Mouse (Mus musculus): ENCODE measurements around the gene Meltf. TPM values are rescaled to one million over a fixed set of nuclear protein-coding genes. Genes with fewer than 3 reads are reported as not detected.

The Meltf gene
- polyA plus RNA-seq, 1 experiment from 2014 or later = 33.6 TPM

GRCm38 (mm10) chr16:31873721-31874120 lies 4.9 kb upstream of the Meltf start:
- 92% methylated on average over 8 of the region's 8 CpGs for WGBS
- Histone ChIP-seq H3K27me3 (replicated peaks) (no peaks in the 10 kb centered on the region), H3K36me3 (peaks cover 9% of the 10 kb centered on the region; the same call in 1 of the 2 replicates), H3K27ac (no peak overlapping the region), H3K4me3 (replicated peaks) (no peak overlapping the region), H3K4me1 (replicated peaks) (0 out of 2 replicates have a peak, but pooled peaks cover under 1% of the 10 kb centered on the region), H3K4me2 (replicated peaks) (no peak overlapping the region), H3K9me3 (no peaks in the 10 kb centered on the region), H3K9ac (no peak overlapping the region)
- no peak for ATAC-seq

GRCm38 (mm10) chr16:31875391-31875790 lies 3.2 kb upstream of the Meltf start:
- Histone ChIP-seq H3K27me3 (replicated peaks) (no peaks in the 10 kb centered on the region), H3K4me1 (replicated peaks) (0 out of 2 replicates have a peak, but pooled peaks cover 2% of the 10 kb centered on the region), H3K27ac (no peak overlapping the region), H3K9ac (no peak overlapping the region), H3K4me2 (replicated peaks) (no peak overlapping the region), H3K36me3 (0 out of 2 replicates have a peak, but pooled peaks cover 6% of the 10 kb centered on the region), H3K4me3 (replicated peaks) (no peak overlapping the region), H3K9me3 (no peaks in the 10 kb centered on the region)
- no peak for ATAC-seq
- 93% methylated on average over 4 of the region's 4 CpGs for WGBS

- Histone ChIP-seq H3K9me3 (no peaks in the 10 kb centered on the region), H3K4me1 (replicated peaks) (0 out of 2 replicates have a peak, but pooled peaks cover 2% of the 10 kb centered on the region), H3K36me3 (0 out of 2 replicates have a peak, but pooled peaks cover 4% of the 10 kb centered on the region), H3K4me2 (replicated peaks) (no peak overlapping the region), H3K27me3 (replicated peaks) (no peaks in the 10 kb centered on the region), H3K27ac (no peak overlapping the region), H3K4me3 (replicated peaks) (no peak overlapping the region), H3K9ac (no peak overlapping the region)
- 82% methylated on average over 10 of the region's 10 CpGs for WGBS
- no peak for ATAC-seq
Observed at GRCm38 (mm10) chr16:31876386-31876785, 2.2 kb upstream of the Meltf start.

- H3K9me3 ChIP-seq = no peaks in the 10 kb centered on the region
- WGBS = 59% methylated on average over 6 of the region's 6 CpGs
- no peaks in the 10 kb centered on the region for H3K36me3 ChIP-seq
- H3K4me2 ChIP-seq (replicated peaks) = no peak overlapping the region
- H3K9ac ChIP-seq = no peak overlapping the region
- ATAC-seq = no peak
- H3K4me1 ChIP-seq (replicated peaks) = peaks cover 2% of the 10 kb centered on the region; the same call in 1 of the 2 replicates
- no peaks in the 10 kb centered on the region for H3K27me3 ChIP-seq (replicated peaks)
- no peak overlapping the region for H3K27ac ChIP-seq
- H3K4me3 ChIP-seq (replicated peaks) = no peak overlapping the region
Observed at GRCm38 (mm10) chr16:31878052-31878451, 558 bp upstream of the Meltf start.

- H3K27me3 ChIP-seq (replicated peaks) = no peaks in the 10 kb centered on the region
- H3K4me1 ChIP-seq (replicated peaks) = peaks cover 2% of the 10 kb centered on the region; the same call in 1 of the 2 replicates
- H3K4me2 ChIP-seq (replicated peaks) = no peak overlapping the region
- no peak overlapping the region for H3K9ac ChIP-seq
- H3K36me3 ChIP-seq = no peaks in the 10 kb centered on the region
- no peak overlapping the region for H3K27ac ChIP-seq
- H3K9me3 ChIP-seq = no peaks in the 10 kb centered on the region
- no peak overlapping the region for H3K4me3 ChIP-seq (replicated peaks)
- 84% methylated on average over 8 of the region's 8 CpGs for WGBS
- no peak for ATAC-seq
Observed at GRCm38 (mm10) chr16:31880146-31880840, 1.7 kb downstream of the Meltf start.

GRCm38 (mm10) chr16:31882381-31882908 lies 3.8 kb downstream of the Meltf start:
- WGBS = 69% methylated on average over 9 of the region's 9 CpGs
- no peak overlapping the region for H3K4me2 ChIP-seq (replicated peaks)
- no peak for ATAC-seq

GRCm38 (mm10) chr16:31883302-31883701 lies 4.7 kb downstream of the Meltf start:
- Histone ChIP-seq H3K27ac (no peak overlapping the region), H3K27me3 (replicated peaks) (no peaks in the 10 kb centered on the region), H3K9me3 (no peaks in the 10 kb centered on the region), H3K4me1 (replicated peaks) (peaks cover 2% of the 10 kb centered on the region; the same call in 1 of the 2 replicates), H3K36me3 (no peaks in the 10 kb centered on the region), H3K9ac (no peak overlapping the region), H3K4me3 (replicated peaks) (no peak overlapping the region), H3K4me2 (replicated peaks) (peak overlapping the region; percentile 33)
- 61% methylated on average over 14 of the region's 14 CpGs for WGBS
- ATAC-seq = no peak

More at GRCm38 (mm10) chr16:31882381-31882908, 3.8 kb downstream of the Meltf start:
- Histone ChIP-seq H3K27me3 (replicated peaks) (no peaks in the 10 kb centered on the region), H3K4me3 (replicated peaks) (no peak overlapping the region), H3K27ac (no peak overlapping the region), H3K4me1 (replicated peaks) (peaks cover 2% of the 10 kb centered on the region; the same call in 1 of the 2 replicates), H3K36me3 (no peaks in the 10 kb centered on the region), H3K9ac (no peak overlapping the region), H3K9me3 (no peaks in the 10 kb centered on the region)

GRCm38 (mm10) chr16:31883902-31884301 lies 5.3 kb downstream of the Meltf start:
- H3K4me3 ChIP-seq (replicated peaks) = no peak overlapping the region
- no peaks in the 10 kb centered on the region; the same call in 1 of the 2 replicates for H3K4me1 ChIP-seq (replicated peaks)
- no peak overlapping the region for H3K9ac ChIP-seq
- no peaks in the 10 kb centered on the region for H3K36me3 ChIP-seq
- peak; percentile 71 for ATAC-seq
- H3K27ac ChIP-seq = no peak overlapping the region
- no peaks in the 10 kb centered on the region for H3K9me3 ChIP-seq
- WGBS = 21% methylated on average over 6 of the region's 6 CpGs
- no peaks in the 10 kb centered on the region for H3K27me3 ChIP-seq (replicated peaks)
- H3K4me2 ChIP-seq (replicated peaks) = peak overlapping the region; percentile 33

- Histone ChIP-seq H3K27me3 (replicated peaks) (no peaks in the 10 kb centered on the region), H3K36me3 (no peaks in the 10 kb centered on the region), H3K27ac (no peak overlapping the region), H3K4me3 (replicated peaks) (no peak overlapping the region), H3K9ac (no peak overlapping the region), H3K4me1 (replicated peaks) (no peaks in the 10 kb centered on the region), H3K9me3 (no peaks in the 10 kb centered on the region), H3K4me2 (replicated peaks) (no peak overlapping the region)
- no peak for ATAC-seq
- 83% methylated on average over 7 of the region's 7 CpGs for WGBS
Observed at GRCm38 (mm10) chr16:31890907-31891306, 12.3 kb downstream of the Meltf start.

- no peak for ATAC-seq
- H3K27me3 ChIP-seq (replicated peaks) = no peaks in the 10 kb centered on the region
- H3K9ac ChIP-seq = no peak overlapping the region
- no peak overlapping the region for H3K27ac ChIP-seq
- H3K9me3 ChIP-seq = no peaks in the 10 kb centered on the region
- no peak overlapping the region for H3K4me3 ChIP-seq (replicated peaks)
- no peaks in the 10 kb centered on the region for H3K36me3 ChIP-seq
- 73% methylated on average over 5 of the region's 5 CpGs for WGBS
- no peak overlapping the region for H3K4me2 ChIP-seq (replicated peaks)
- H3K4me1 ChIP-seq (replicated peaks) = 0 out of 2 replicates have a peak, but pooled peaks cover 4% of the 10 kb centered on the region
Observed at GRCm38 (mm10) chr16:31893396-31894141, 15.0 kb downstream of the Meltf start.

GRCm38 (mm10) chr16:31896971-31897774 lies 18.6 kb downstream of the Meltf start:
- H3K4me3 ChIP-seq (replicated peaks) = peak overlapping the region; percentile 22
- no peak overlapping the region for H3K27ac ChIP-seq
- peak; percentile 80 for ATAC-seq
- H3K4me1 ChIP-seq (replicated peaks) = 0 out of 2 replicates have a peak, but pooled peaks cover 4% of the 10 kb centered on the region
- no peaks in the 10 kb centered on the region for H3K27me3 ChIP-seq (replicated peaks)
- H3K9me3 ChIP-seq = no peaks in the 10 kb centered on the region
- H3K4me2 ChIP-seq (replicated peaks) = peak overlapping the region; percentile 63
- H3K9ac ChIP-seq = peak overlapping the region; percentile 33; the same call in 1 of the 2 replicates
- no peaks in the 10 kb centered on the region for H3K36me3 ChIP-seq
- 12% methylated on average over 29 of the region's 29 CpGs for WGBS

Measured in intestine, embryonic 15.5 days (tissue).